Mouse (Mus musculus): ENCODE results near the gene Lifr. TPM values are rescaled to one million over a fixed set of nuclear protein-coding genes. Genes with fewer than 3 reads are reported as not detected.

The Lifr gene
- polyA plus RNA-seq, 1 experiment from 2014 or later = 17.4 TPM

DNA sequence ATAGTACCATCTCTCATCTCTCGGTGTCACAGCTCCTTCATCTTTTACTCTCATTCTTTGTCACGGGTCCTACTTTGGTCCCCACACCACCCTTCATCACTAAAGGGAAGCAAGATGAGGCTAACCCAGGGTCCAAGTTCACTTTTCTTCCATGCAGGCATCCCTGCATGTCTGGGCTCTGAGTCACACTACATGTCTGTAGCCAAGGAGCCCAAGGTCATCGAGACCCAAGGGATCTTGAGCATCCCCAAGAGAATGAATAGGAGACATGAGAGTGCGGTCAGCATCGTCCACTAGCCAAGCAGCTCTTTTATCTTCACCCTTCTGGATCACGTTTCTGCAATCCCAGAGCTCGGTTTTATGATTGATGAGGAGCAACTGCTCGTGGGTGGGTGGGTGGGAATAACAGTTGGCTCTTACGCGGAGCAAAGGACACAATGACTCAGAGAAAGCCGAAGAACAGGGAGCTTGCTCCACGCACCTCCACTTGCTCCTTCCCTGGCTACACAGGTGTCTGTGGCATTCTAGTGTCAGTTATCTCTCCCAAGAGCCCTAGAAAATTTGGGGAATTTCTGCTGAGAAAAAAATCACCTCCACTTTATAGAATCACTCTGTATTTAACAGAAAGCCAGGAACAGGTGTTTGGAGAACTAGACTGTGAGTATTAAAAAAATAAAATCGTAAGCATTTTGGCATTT, 143.1 kb downstream of the Lifr start:
- WGBS = 72% methylated on average over 13 of the region's 13 CpGs
- Histone ChIP-seq H3K4me3 (no peak overlapping the region), H3K9ac (no peak overlapping the region)

GRCm38 (mm10) chr15:7239904-7240303, 149.5 kb downstream of the Lifr start:
- H3K27ac ChIP-seq = no peak overlapping the region
- H3K9ac ChIP-seq = no peak overlapping the region
- WGBS = 93% methylated on average over 11 of the region's 11 CpGs
- H3K36me3 ChIP-seq = no peaks in the 10 kb centered on the region
- no peak overlapping the region for H3K4me3 ChIP-seq
- no peak for ATAC-seq (replicated peaks; ENCODE audit: insufficient number of reproducible peaks, insufficient read depth, low FRiP score, low read depth)
- H3K4me2 ChIP-seq = no peak overlapping the region
- no peaks in the 10 kb centered on the region for H3K4me1 ChIP-seq (replicated peaks)
- no peaks in the 10 kb centered on the region for H3K9me3 ChIP-seq (replicated peaks)
- H3K27me3 ChIP-seq = no peaks in the 10 kb centered on the region

More for the DNA sequence above, 143.1 kb downstream of the Lifr start:
- ATAC-seq (replicated peaks; ENCODE audit: insufficient number of reproducible peaks, insufficient read depth, low FRiP score, low read depth) = no peak
- Histone ChIP-seq H3K4me1 (replicated peaks) (no peaks in the 10 kb centered on the region), H3K27ac (no peak overlapping the region), H3K9me3 (replicated peaks) (no peaks in the 10 kb centered on the region), H3K4me2 (no peak overlapping the region), H3K27me3 (no peaks in the 10 kb centered on the region), H3K36me3 (no peaks in the 10 kb centered on the region)

- H3K27me3 ChIP-seq = no peaks in the 10 kb centered on the region
- 69% methylated on average over 3 of the region's 3 CpGs for WGBS
- no peaks in the 10 kb centered on the region for H3K36me3 ChIP-seq
- H3K27ac ChIP-seq = no peak overlapping the region
- no peak overlapping the region for H3K9ac ChIP-seq
- H3K9me3 ChIP-seq (replicated peaks) = no peaks in the 10 kb centered on the region
- H3K4me2 ChIP-seq = no peak overlapping the region
- ATAC-seq (replicated peaks; ENCODE audit: insufficient number of reproducible peaks, insufficient read depth, low FRiP score, low read depth) = no peak
- H3K4me1 ChIP-seq (replicated peaks) = no peaks in the 10 kb centered on the region
- H3K4me3 ChIP-seq = no peak overlapping the region
These were observed 150.5 kb downstream of the Lifr start for GRCm38 (mm10) chr15:7240950-7241349.

- ATAC-seq (replicated peaks; ENCODE audit: insufficient number of reproducible peaks, insufficient read depth, low FRiP score, low read depth) = no peak
- H3K27me3 ChIP-seq = no peaks in the 10 kb centered on the region
- no peaks in the 10 kb centered on the region for H3K36me3 ChIP-seq
- no peak overlapping the region for H3K27ac ChIP-seq
- H3K4me1 ChIP-seq (replicated peaks) = no peaks in the 10 kb centered on the region
- no peak overlapping the region for H3K9ac ChIP-seq
- no peaks in the 10 kb centered on the region for H3K9me3 ChIP-seq (replicated peaks)
- no peak overlapping the region for H3K4me3 ChIP-seq
- no peak overlapping the region for H3K4me2 ChIP-seq
- WGBS = 67% methylated on average over 15 of the region's 15 CpGs
These were observed 151.9 kb downstream of the Lifr start for GRCm38 (mm10) chr15:7242161-7242850.

Other genes starting within 250 kb of the Lifr start
- 3.2 and 4.8 TPM in 2 replicates for gene Osmr, start 215.6 kb upstream of the Lifr start, polyA plus RNA-seq (2015; fragmentation: Nextera tagmentation; extraction: Ambion mirVana)

All from heart, embryonic 15.5 days (tissue).